Mouse (Mus musculus) cerebellum, adult 2 months (tissue): ENCODE measurements around the gene Pgap1.

Source experiments
- CTCF ChIP-seq: fragments of 200-500 bp; IDR thresholded peaks from 2 replicates; pipeline ENCODE4 v1.5.1; 2011; ENCODE audit warnings: low read depth, mild to moderate bottlenecking, control low read depth, low read length, moderate library complexity, borderline replicate concordance; ENCODE audit not compliant: insufficient read depth
- POLR2A ChIP-seq: fragments of 200-500 bp; IDR thresholded peaks from 2 replicates; pipeline ENCODE4 v1.6.1; 2011; ENCODE audit warnings: low read length, control low read depth, borderline replicate concordance; ENCODE audit not compliant: insufficient read depth

DNA sequence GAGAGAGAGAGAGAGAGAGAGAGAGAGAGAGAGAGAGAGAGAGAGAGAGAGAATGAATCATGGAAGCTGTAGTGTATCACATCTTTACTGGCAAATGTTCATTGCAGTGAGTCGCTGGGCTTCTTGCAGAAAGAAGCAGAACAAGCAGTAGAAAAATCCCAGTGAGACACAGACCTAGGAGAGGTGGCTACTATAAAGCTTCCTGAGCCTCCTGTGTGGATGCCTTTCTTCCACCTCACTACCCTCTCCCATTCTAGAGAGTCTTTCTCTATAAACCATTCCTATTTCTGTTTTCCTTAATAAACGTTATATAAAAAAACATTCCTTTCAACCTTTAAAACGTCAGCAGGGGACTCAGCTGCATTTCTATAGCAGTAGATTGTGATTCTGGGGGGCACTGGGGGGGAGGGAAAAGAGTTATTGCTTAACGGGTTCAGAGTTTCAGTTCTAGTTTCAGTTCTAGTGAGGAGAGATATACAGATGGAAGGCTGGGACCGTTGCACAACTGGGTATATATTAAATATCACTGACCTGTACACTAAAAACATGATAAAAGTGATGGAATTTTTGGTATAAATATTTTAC, 28.6 kb upstream of the Pgap1 start:
- TF ChIP-seq CTCF (no peak), POLR2A (no peak)
